Mouse (Mus musculus): ENCODE results near the gene Gpr137c. TPM values are rescaled to one million over a fixed set of nuclear protein-coding genes. Genes with fewer than 3 reads are reported as not detected.

Gene Gpr137c
- polyA plus RNA-seq, 1 experiment from 2014 or later, result 10.0 TPM

- H3K27me3 ChIP-seq (ENCODE audit: control insufficient read depth, insufficient read depth, low read length), result no peaks in the 10 kb centered on the region
- no peak overlapping the region for H3K4me2 ChIP-seq (replicated peaks; ENCODE audit: low read depth, low read length)
- H3K27ac ChIP-seq (ENCODE audit: low read depth, low read length), result no peak overlapping the region
- H3K4me3 ChIP-seq (ENCODE audit: low read depth, low read length), result no peak overlapping the region
- 90% methylated on average over 14 of the region's 14 CpGs for WGBS
- no peaks in the 10 kb centered on the region for H3K4me1 ChIP-seq (replicated peaks; ENCODE audit: control insufficient read depth, insufficient read depth, low read length)
- no peak for ATAC-seq (ENCODE audit: low FRiP score)
- H3K36me3 ChIP-seq (ENCODE audit: control insufficient read depth, insufficient read depth, low read length), result no peaks in the 10 kb centered on the region
- no peak overlapping the region for H3K9ac ChIP-seq (ENCODE audit: low read depth, low read length)
- no peak for DNase-seq (ENCODE audit: low spot score)
- H3K9me3 ChIP-seq (ENCODE audit: control insufficient read depth, low read length), result no peaks in the 10 kb centered on the region
Measured at GRCm38 (mm10) chr14:45310101-45310500, 90.6 kb downstream of the Gpr137c start.

GRCm38 (mm10) chr14:45316927-45317326 is 97.4 kb downstream of the Gpr137c start:
- Histone ChIP-seq H3K4me3 (ENCODE audit: low read depth, low read length) (peak overlapping the region; percentile 91), H3K4me2 (replicated peaks; ENCODE audit: low read depth, low read length) (peak overlapping the region; percentile 82), H3K36me3 (ENCODE audit: control insufficient read depth, insufficient read depth, low read length) (no peaks in the 10 kb centered on the region), H3K9ac (ENCODE audit: low read depth, low read length) (no peak overlapping the region), H3K4me1 (replicated peaks; ENCODE audit: control insufficient read depth, insufficient read depth, low read length) (no peaks in the 10 kb centered on the region), H3K27ac (ENCODE audit: low read depth, low read length) (no peak overlapping the region), H3K27me3 (ENCODE audit: control insufficient read depth, insufficient read depth, low read length) (no peaks in the 10 kb centered on the region), H3K9me3 (ENCODE audit: control insufficient read depth, low read length) (no peaks in the 10 kb centered on the region)
- WGBS, result 87% methylated on average over 5 of the region's 5 CpGs
- no peak for DNase-seq (ENCODE audit: low spot score)
- no peak for ATAC-seq (ENCODE audit: low FRiP score)

- H3K27me3 ChIP-seq (ENCODE audit: control insufficient read depth, insufficient read depth, low read length), result no peaks in the 10 kb centered on the region
- H3K9ac ChIP-seq (ENCODE audit: low read depth, low read length), result peak overlapping the region; percentile 91
- DNase-seq (ENCODE audit: low spot score) (peak; percentile 62), ATAC-seq (ENCODE audit: low FRiP score) (peak; percentile 84; the same call in 1 of the 2 replicates)
- H3K4me3 ChIP-seq (ENCODE audit: low read depth, low read length), result peak overlapping the region; percentile 91
- no peaks in the 10 kb centered on the region for H3K36me3 ChIP-seq (ENCODE audit: control insufficient read depth, insufficient read depth, low read length)
- H3K27ac ChIP-seq (ENCODE audit: low read depth, low read length), result peak overlapping the region; percentile 82
- no peaks in the 10 kb centered on the region for H3K9me3 ChIP-seq (ENCODE audit: control insufficient read depth, low read length)
- peak overlapping the region; percentile 82 for H3K4me2 ChIP-seq (replicated peaks; ENCODE audit: low read depth, low read length)
- under 1% methylated on average over 33 of the region's 38 CpGs for WGBS
- no peaks in the 10 kb centered on the region for H3K4me1 ChIP-seq (replicated peaks; ENCODE audit: control insufficient read depth, insufficient read depth, low read length)
Measured at GRCm38 (mm10) chr14:45317921-45318411, 98.4 kb downstream of the Gpr137c start.

- Histone ChIP-seq H3K4me1 (replicated peaks; ENCODE audit: control insufficient read depth, insufficient read depth, low read length) (no peaks in the 10 kb centered on the region), H3K36me3 (ENCODE audit: control insufficient read depth, insufficient read depth, low read length) (no peaks in the 10 kb centered on the region)
Measured at GRCm38 (mm10) chr14:45318426-45319236, 99.1 kb downstream of the Gpr137c start, which contains the start of gene Ero1l. Gene Ero1l (minus strand): TSS chr14:45318771.

GRCm38 (mm10) chr14:45319237-45319610 is 99.7 kb downstream of the Gpr137c start:
- WGBS, result 72% methylated on average over 3 of the region's 3 CpGs

More at GRCm38 (mm10) chr14:45318426-45319236, 99.1 kb downstream of the Gpr137c start, which contains the start of gene Ero1l:
- Histone ChIP-seq H3K27ac (ENCODE audit: low read depth, low read length) (peak within 1 kb of the TSS; percentile 82), H3K4me2 (replicated peaks; ENCODE audit: low read depth, low read length) (peak within 1 kb of the TSS; percentile 82), H3K9ac (ENCODE audit: low read depth, low read length) (peak within 1 kb of the TSS; percentile 91), H3K9me3 (ENCODE audit: control insufficient read depth, low read length) (no peaks in the 10 kb centered on the region), H3K4me3 (ENCODE audit: low read depth, low read length) (peak within 1 kb of the TSS; percentile 91), H3K27me3 (ENCODE audit: control insufficient read depth, insufficient read depth, low read length) (no peaks in the 10 kb centered on the region)
- peak; percentile 91 for DNase-seq (ENCODE audit: low spot score)
- WGBS, result 2% methylated on average over 50 of the region's 74 CpGs
- peak; percentile 97 for ATAC-seq (ENCODE audit: low FRiP score)

GRCm38 (mm10) chr14:45320111-45320510 is 100.6 kb downstream of the Gpr137c start:
- Histone ChIP-seq H3K27me3 (ENCODE audit: control insufficient read depth, insufficient read depth, low read length) (no peaks in the 10 kb centered on the region), H3K36me3 (ENCODE audit: control insufficient read depth, insufficient read depth, low read length) (no peaks in the 10 kb centered on the region), H3K4me3 (ENCODE audit: low read depth, low read length) (no peak overlapping the region), H3K9me3 (ENCODE audit: control insufficient read depth, low read length) (no peaks in the 10 kb centered on the region), H3K4me2 (replicated peaks; ENCODE audit: low read depth, low read length) (no peak overlapping the region), H3K4me1 (replicated peaks; ENCODE audit: control insufficient read depth, insufficient read depth, low read length) (no peaks in the 10 kb centered on the region), H3K27ac (ENCODE audit: low read depth, low read length) (no peak overlapping the region), H3K9ac (ENCODE audit: low read depth, low read length) (no peak overlapping the region)
- ATAC-seq (ENCODE audit: low FRiP score) (no peak), DNase-seq (ENCODE audit: low spot score) (no peak)
- WGBS, result 83% methylated on average over 4 of the region's 4 CpGs

More at GRCm38 (mm10) chr14:45319237-45319610, 99.7 kb downstream of the Gpr137c start:
- DNase-seq (ENCODE audit: low spot score) (no peak), ATAC-seq (ENCODE audit: low FRiP score) (no peak)
- Histone ChIP-seq H3K27me3 (ENCODE audit: control insufficient read depth, insufficient read depth, low read length) (no peaks in the 10 kb centered on the region), H3K4me3 (ENCODE audit: low read depth, low read length) (no peak overlapping the region), H3K4me1 (replicated peaks; ENCODE audit: control insufficient read depth, insufficient read depth, low read length) (no peaks in the 10 kb centered on the region), H3K36me3 (ENCODE audit: control insufficient read depth, insufficient read depth, low read length) (no peaks in the 10 kb centered on the region), H3K9ac (ENCODE audit: low read depth, low read length) (no peak overlapping the region), H3K4me2 (replicated peaks; ENCODE audit: low read depth, low read length) (no peak overlapping the region), H3K27ac (ENCODE audit: low read depth, low read length) (no peak overlapping the region), H3K9me3 (ENCODE audit: control insufficient read depth, low read length) (no peaks in the 10 kb centered on the region)

GRCm38 (mm10) chr14:45321067-45321466 is 101.5 kb downstream of the Gpr137c start:
- Histone ChIP-seq H3K27ac (ENCODE audit: low read depth, low read length) (no peak overlapping the region), H3K4me3 (ENCODE audit: low read depth, low read length) (no peak overlapping the region), H3K9ac (ENCODE audit: low read depth, low read length) (no peak overlapping the region), H3K27me3 (ENCODE audit: control insufficient read depth, insufficient read depth, low read length) (no peaks in the 10 kb centered on the region), H3K4me2 (replicated peaks; ENCODE audit: low read depth, low read length) (no peak overlapping the region), H3K9me3 (ENCODE audit: control insufficient read depth, low read length) (no peaks in the 10 kb centered on the region), H3K36me3 (ENCODE audit: control insufficient read depth, insufficient read depth, low read length) (no peaks in the 10 kb centered on the region), H3K4me1 (replicated peaks; ENCODE audit: control insufficient read depth, insufficient read depth, low read length) (no peaks in the 10 kb centered on the region)
- ATAC-seq (ENCODE audit: low FRiP score), result no peak
- no peak for DNase-seq (ENCODE audit: low spot score)
- WGBS, result 84% methylated on average over 3 of the region's 3 CpGs

- Histone ChIP-seq H3K4me2 (replicated peaks; ENCODE audit: low read depth, low read length) (no peak overlapping the region), H3K9me3 (ENCODE audit: control insufficient read depth, low read length) (no peaks in the 10 kb centered on the region), H3K27me3 (ENCODE audit: control insufficient read depth, insufficient read depth, low read length) (no peaks in the 10 kb centered on the region), H3K4me1 (replicated peaks; ENCODE audit: control insufficient read depth, insufficient read depth, low read length) (no peaks in the 10 kb centered on the region), H3K36me3 (ENCODE audit: control insufficient read depth, insufficient read depth, low read length) (no peaks in the 10 kb centered on the region), H3K4me3 (ENCODE audit: low read depth, low read length) (no peak overlapping the region), H3K9ac (ENCODE audit: low read depth, low read length) (no peak overlapping the region), H3K27ac (ENCODE audit: low read depth, low read length) (no peak overlapping the region)
- DNase-seq (ENCODE audit: low spot score) (no peak), ATAC-seq (ENCODE audit: low FRiP score) (no peak)
- 82% methylated on average over 5 of the region's 5 CpGs for WGBS
Measured at GRCm38 (mm10) chr14:45321622-45322021, 102.1 kb downstream of the Gpr137c start.

GRCm38 (mm10) chr14:45322450-45322849 is 102.9 kb downstream of the Gpr137c start:
- no peaks in the 10 kb centered on the region for H3K36me3 ChIP-seq (ENCODE audit: control insufficient read depth, insufficient read depth, low read length)
- no peak overlapping the region for H3K4me2 ChIP-seq (replicated peaks; ENCODE audit: low read depth, low read length)
- no peak for ATAC-seq (ENCODE audit: low FRiP score)
- H3K9me3 ChIP-seq (ENCODE audit: control insufficient read depth, low read length), result no peaks in the 10 kb centered on the region
- WGBS, result 92% methylated on average over 2 of the region's 2 CpGs
- no peak for DNase-seq (ENCODE audit: low spot score)
- H3K9ac ChIP-seq (ENCODE audit: low read depth, low read length), result no peak overlapping the region
- no peak overlapping the region for H3K27ac ChIP-seq (ENCODE audit: low read depth, low read length)
- H3K4me3 ChIP-seq (ENCODE audit: low read depth, low read length), result no peak overlapping the region
- H3K4me1 ChIP-seq (replicated peaks; ENCODE audit: control insufficient read depth, insufficient read depth, low read length), result no peaks in the 10 kb centered on the region
- no peaks in the 10 kb centered on the region for H3K27me3 ChIP-seq (ENCODE audit: control insufficient read depth, insufficient read depth, low read length)
